Mouse (Mus musculus) testis, postnatal 10 days (tissue): Measurements from ENCODE around the gene Fignl2.
A peak's percentile ranks its signal among the peaks of the same experiment; 100 is the strongest.

ENCODE experiments used
- DNase-seq: peaks from one replicate; pipeline ENCODE4 v3.0.0; 2021; ENCODE audit warnings: low spot score

Gene Fignl2

GRCm38 (mm10) chr15:101092829-101093648 is 14.7 kb upstream of the Fignl2 start:
- DNase-seq = no peak

- DNase-seq = no peak
Observed at GRCm38 (mm10) chr15:101092121-101092828, 13.9 kb upstream of the Fignl2 start.

GRCm38 (mm10) chr15:101091551-101091950 is 13.2 kb upstream of the Fignl2 start:
- DNase-seq = no peak

GRCm38 (mm10) chr15:101088291-101088690 is 9.9 kb upstream of the Fignl2 start:
- DNase-seq = no peak

GRCm38 (mm10) chr15:101086956-101087355 is 8.6 kb upstream of the Fignl2 start:
- no peak for DNase-seq

GRCm38 (mm10) chr15:101086451-101086850 is 8.1 kb upstream of the Fignl2 start:
- no peak for DNase-seq

GRCm38 (mm10) chr15:101084499-101084898 is 6.1 kb upstream of the Fignl2 start:
- no peak for DNase-seq

GRCm38 (mm10) chr15:101082236-101082635 is 3.9 kb upstream of the Fignl2 start:
- no peak for DNase-seq

GRCm38 (mm10) chr15:101081035-101081548 is 2.7 kb upstream of the Fignl2 start:
- no peak for DNase-seq

GRCm38 (mm10) chr15:101080031-101080520 is 1.7 kb upstream of the Fignl2 start:
- no peak for DNase-seq

GRCm38 (mm10) chr15:101078731-101079156 is 377 bp upstream of the Fignl2 start:
- DNase-seq = peak; percentile 91

GRCm38 (mm10) chr15:101077001-101077812 is 1.2 kb downstream of the Fignl2 start:
- no peak for DNase-seq

- DNase-seq = no peak
Observed at GRCm38 (mm10) chr15:101076071-101077000, 2.0 kb downstream of the Fignl2 start.

- DNase-seq = no peak
Observed at GRCm38 (mm10) chr15:101075656-101076055, 2.7 kb downstream of the Fignl2 start.

- no peak for DNase-seq
Observed at GRCm38 (mm10) chr15:101075150-101075549, 3.2 kb downstream of the Fignl2 start.

- no peak for DNase-seq
Observed at GRCm38 (mm10) chr15:101074067-101074466, 4.3 kb downstream of the Fignl2 start.

GRCm38 (mm10) chr15:101072736-101073135 is 5.6 kb downstream of the Fignl2 start:
- no peak for DNase-seq

- DNase-seq = no peak
Observed at GRCm38 (mm10) chr15:101070762-101071161, 7.6 kb downstream of the Fignl2 start.

GRCm38 (mm10) chr15:101069641-101070190 is 8.7 kb downstream of the Fignl2 start:
- no peak for DNase-seq

GRCm38 (mm10) chr15:101068671-101069070 is 9.7 kb downstream of the Fignl2 start:
- DNase-seq = no peak

- DNase-seq = no peak
Observed at GRCm38 (mm10) chr15:101068029-101068428, 10.3 kb downstream of the Fignl2 start.
